Mouse (Mus musculus): ENCODE data around the gene Ddhd1.

- TF ChIP-seq CTCF (IDR thresholded peaks at IDR 0.05; ENCODE audit: low read depth, low read length) (no peak), GATA1 (IDR thresholded peaks at IDR 0.05; ENCODE audit: borderline replicate concordance, low read length) (no peak), TAL1 (conservative IDR thresholded peaks at IDR 0.05; ENCODE audit: low read depth, low read length) (no peak)
Observed at GRCm38 (mm10) chr14:45700031-45700572, 42.2 kb upstream of the Ddhd1 start.
